Comparison of ENCODE assay signal across 11 mouse cellular contexts in the genomic region with DNA sequence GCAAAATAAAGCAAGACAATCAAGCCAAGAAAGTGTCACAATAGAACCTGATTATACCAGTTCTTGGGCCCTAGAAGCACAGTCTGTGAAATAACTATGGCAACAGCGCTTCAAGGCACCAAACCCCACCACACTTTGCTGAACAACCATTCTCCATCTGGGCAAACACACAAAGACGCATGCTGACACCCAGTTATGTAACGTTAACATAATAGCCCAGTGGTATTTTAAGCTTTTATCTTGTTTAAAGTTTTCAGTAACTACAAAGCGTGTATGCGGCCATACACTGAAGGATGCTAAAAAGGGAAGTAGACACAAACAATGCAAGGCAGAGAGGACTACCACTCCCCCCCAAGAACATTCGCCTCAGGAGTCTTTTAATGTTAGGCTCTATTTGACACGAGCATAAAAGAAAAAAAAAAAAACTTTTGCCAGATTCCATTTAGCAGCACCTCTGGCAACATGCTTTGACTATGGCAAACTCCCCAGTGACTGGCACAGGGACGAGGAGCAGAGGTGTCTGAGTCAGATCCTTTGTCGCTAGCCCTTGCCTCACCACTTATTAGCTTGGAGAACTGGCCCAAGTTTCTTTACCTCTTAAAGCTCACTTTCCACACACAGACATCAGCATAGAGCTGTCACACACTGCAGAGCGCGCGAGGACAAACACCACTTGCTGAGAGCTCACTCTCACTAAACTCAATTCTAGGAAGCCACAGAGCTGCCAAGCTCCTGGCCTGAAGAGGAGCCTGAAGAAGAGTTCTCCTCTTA. TPM values are rescaled to one million over a fixed set of nuclear protein-coding genes. Genes with fewer than 3 reads are reported as not detected.
DNase-seq lines count a peak whose midpoint lies in the region; ATAC-seq lines count a peak whose summit lies in the region.
"Had no signal": no experiment of that assay in that cellular context is flagged by ENCODE, and none has a peak within 500 bp of the region (broad histone marks: within the 10 kb centered on the region; RNA-seq: fewer than 3 reads in every experiment).

No protein-coding gene starts in this region.

- peaks cover 12% of the 10 kb centered on the region for H3K4me1 ChIP-seq in hindbrain, embryonic 16.5 days (ENCODE audit: control insufficient read depth, insufficient read depth, low read depth, low read length)
- peaks cover 12% of the 10 kb centered on the region for H3K4me1 ChIP-seq in hindbrain, embryonic 10.5 days (replicated peaks)
- H3K4me1 ChIP-seq in forebrain, embryonic 16.5 days (replicated peaks; ENCODE audit: control insufficient read depth, insufficient read depth, low read length): peaks cover 16% of the 10 kb centered on the region
- H3K4me1 ChIP-seq in intestine, embryonic 16.5 days (ENCODE audit: control insufficient read depth, insufficient read depth, low read length): peaks cover 29% of the 10 kb centered on the region

- H3K36me3 ChIP-seq in hindbrain, embryonic 16.5 days (ENCODE audit: control insufficient read depth, insufficient read depth, low read length): no peaks in the 10 kb centered on the region
- no peaks in the 10 kb centered on the region for H3K36me3 ChIP-seq in hindbrain, embryonic 10.5 days
- H3K36me3 ChIP-seq in forebrain, embryonic 16.5 days (ENCODE audit: control insufficient read depth, insufficient read depth): no peaks in the 10 kb centered on the region
- no peaks in the 10 kb centered on the region for H3K36me3 ChIP-seq in intestine, embryonic 16.5 days (ENCODE audit: control insufficient read depth, insufficient read depth, low read length)
- H3K36me3 ChIP-seq: intestine, embryonic 15.5 days; limb, embryonic 13.5 days had no signal

- no peak overlapping the region for H3K4me2 ChIP-seq in hindbrain, embryonic 16.5 days (ENCODE audit: low read length)
- no peak overlapping the region for H3K4me2 ChIP-seq in forebrain, embryonic 16.5 days (ENCODE audit: low read length)
- H3K4me2 ChIP-seq in intestine, embryonic 16.5 days (ENCODE audit: low read depth, low read length): no peak overlapping the region
- H3K4me2 ChIP-seq: intestine, embryonic 15.5 days; limb, embryonic 13.5 days had no signal

- no peak for DNase-seq in hindbrain, embryonic 10.5 days (ENCODE audit: low spot score)
- DNase-seq in right cerebral cortex, adult 18-20 months: peak; percentile 59
- DNase-seq in right cerebral cortex, postnatal 4 days: no peak
- peak; percentile 43 to 49 for DNase-seq in right cerebral cortex, postnatal 36 days (ENCODE audit: low spot score in 2 of 2)
- DNase-seq in cerebellum, adult 18-20 months: no peak
- DNase-seq: midbrain, embryonic 14.5 days had no signal

- peak; percentile 45; the same call in 1 of the 2 replicates for ATAC-seq in hindbrain, embryonic 16.5 days
- ATAC-seq in forebrain, embryonic 16.5 days: peak; percentile 86
- no peak for ATAC-seq in intestine, embryonic 16.5 days
- ATAC-seq: intestine, embryonic 15.5 days had no signal

- H3K27ac ChIP-seq in hindbrain, embryonic 16.5 days (ENCODE audit: low read depth, low read length): 0 out of 2 replicates have a peak overlapping the region, but pooled peaks have one; percentile 18
- no peak overlapping the region for H3K27ac ChIP-seq in hindbrain, embryonic 10.5 days
- H3K27ac ChIP-seq in forebrain, embryonic 16.5 days (ENCODE audit: low read length): peak overlapping the region; percentile 27
- H3K27ac ChIP-seq in intestine, embryonic 16.5 days (ENCODE audit: low read length): no peak overlapping the region
- H3K27ac ChIP-seq: intestine, embryonic 15.5 days; limb, embryonic 13.5 days had no signal

- 47% methylated on average over 12 of the region's 12 CpGs for WGBS in hindbrain, embryonic 16.5 days
- 66% methylated on average over 12 of the region's 12 CpGs for WGBS in hindbrain, embryonic 10.5 days
- 21% methylated on average over 12 of the region's 12 CpGs for WGBS in forebrain, embryonic 16.5 days
- 67% methylated on average over 12 of the region's 12 CpGs for WGBS in intestine, embryonic 16.5 days

- H3K9ac ChIP-seq in hindbrain, embryonic 16.5 days (ENCODE audit: low read depth, low read length): no peak overlapping the region
- H3K9ac ChIP-seq in forebrain, embryonic 16.5 days (replicated peaks; ENCODE audit: low read depth, low read length): no peak overlapping the region
- H3K9ac ChIP-seq in intestine, embryonic 16.5 days (ENCODE audit: low read depth, low read length): no peak overlapping the region
- H3K9ac ChIP-seq: intestine, embryonic 15.5 days; limb, embryonic 13.5 days had no signal

- no peaks in the 10 kb centered on the region for H3K27me3 ChIP-seq in hindbrain, embryonic 16.5 days (replicated peaks; ENCODE audit: control insufficient read depth, insufficient read depth, low read length)
- peaks cover 22% of the 10 kb centered on the region for H3K27me3 ChIP-seq in hindbrain, embryonic 10.5 days (ENCODE audit: insufficient read depth, poor library complexity, severe bottlenecking)
- H3K27me3 ChIP-seq in forebrain, embryonic 16.5 days (replicated peaks; ENCODE audit: control insufficient read depth, insufficient read depth, low read length): no peaks in the 10 kb centered on the region
- H3K27me3 ChIP-seq in intestine, embryonic 16.5 days (replicated peaks; ENCODE audit: control insufficient read depth, insufficient read depth, low read length): no peaks in the 10 kb centered on the region
- H3K27me3 ChIP-seq: intestine, embryonic 15.5 days; limb, embryonic 13.5 days had no signal

- H3K4me3 ChIP-seq in hindbrain, embryonic 16.5 days (ENCODE audit: low read length): no peak overlapping the region
- H3K4me3 ChIP-seq in hindbrain, embryonic 10.5 days: no peak overlapping the region
- no peak overlapping the region for H3K4me3 ChIP-seq in forebrain, embryonic 16.5 days (replicated peaks; ENCODE audit: low read length)
- no peak overlapping the region for H3K4me3 ChIP-seq in intestine, embryonic 16.5 days (ENCODE audit: low read length)
- H3K4me3 ChIP-seq: intestine, embryonic 15.5 days; limb, embryonic 13.5 days had no signal

- H3K9me3 ChIP-seq in hindbrain, embryonic 16.5 days (ENCODE audit: control insufficient read depth, low read length): no peaks in the 10 kb centered on the region
- no peaks in the 10 kb centered on the region for H3K9me3 ChIP-seq in hindbrain, embryonic 10.5 days
- no peaks in the 10 kb centered on the region for H3K9me3 ChIP-seq in forebrain, embryonic 16.5 days (ENCODE audit: control insufficient read depth, low read length)
- H3K9me3 ChIP-seq in intestine, embryonic 16.5 days (ENCODE audit: control insufficient read depth, low read length): no peaks in the 10 kb centered on the region
- H3K9me3 ChIP-seq: intestine, embryonic 15.5 days; limb, embryonic 13.5 days had no signal

RNA-seq across cellular contexts. Expression of a gene that starts 6.6 kb away (rescaled TPM):
- polyA plus RNA-seq in hindbrain, embryonic 16.5 days (2015; fragmentation: Nextera tagmentation; extraction: Ambion mirVana): 17.9 and 36.4 TPM in 2 replicates
- 4.5 and 6.2 TPM in 2 replicates for polyA plus RNA-seq in hindbrain, embryonic 10.5 days (2016; fragmentation: Nextera tagmentation; extraction: Ambion mirVana)
- polyA plus RNA-seq in forebrain, embryonic 16.5 days (2015; fragmentation: Nextera tagmentation; extraction: Ambion mirVana): 21.8 and 23.5 TPM in 2 replicates
- polyA plus RNA-seq in intestine, embryonic 16.5 days (2015; fragmentation: Nextera tagmentation; extraction: Ambion mirVana): 5.6 and 7.9 TPM in 2 replicates

Comparison
In these comparisons a context has a peak if more than half of its experiments do, and no peak if none do; other contexts are left out.
1. H3K27ac ChIP-seq: peak in hindbrain, embryonic 16.5 days (single experiment) and forebrain, embryonic 16.5 days (single experiment); none in hindbrain, embryonic 10.5 days (single experiment) and intestine, embryonic 16.5 days (single experiment).
2. DNase-seq: peak in right cerebral cortex, adult 18-20 months (single experiment) and right cerebral cortex, postnatal 36 days (2 of 2); none in hindbrain, embryonic 10.5 days (single experiment), right cerebral cortex, postnatal 4 days (single experiment) and cerebellum, adult 18-20 months (0 of 2).